Mouse (Mus musculus): ENCODE data around the gene Cep57l1. TPM values are rescaled to one million over a fixed set of nuclear protein-coding genes. Genes with fewer than 3 reads are reported as not detected.
A peak's percentile ranks its signal among the peaks of the same experiment; 100 is the strongest.

Cep57l1 gene
- polyA plus RNA-seq, 1 experiment from 2014 or later = 14.9 TPM

DNA sequence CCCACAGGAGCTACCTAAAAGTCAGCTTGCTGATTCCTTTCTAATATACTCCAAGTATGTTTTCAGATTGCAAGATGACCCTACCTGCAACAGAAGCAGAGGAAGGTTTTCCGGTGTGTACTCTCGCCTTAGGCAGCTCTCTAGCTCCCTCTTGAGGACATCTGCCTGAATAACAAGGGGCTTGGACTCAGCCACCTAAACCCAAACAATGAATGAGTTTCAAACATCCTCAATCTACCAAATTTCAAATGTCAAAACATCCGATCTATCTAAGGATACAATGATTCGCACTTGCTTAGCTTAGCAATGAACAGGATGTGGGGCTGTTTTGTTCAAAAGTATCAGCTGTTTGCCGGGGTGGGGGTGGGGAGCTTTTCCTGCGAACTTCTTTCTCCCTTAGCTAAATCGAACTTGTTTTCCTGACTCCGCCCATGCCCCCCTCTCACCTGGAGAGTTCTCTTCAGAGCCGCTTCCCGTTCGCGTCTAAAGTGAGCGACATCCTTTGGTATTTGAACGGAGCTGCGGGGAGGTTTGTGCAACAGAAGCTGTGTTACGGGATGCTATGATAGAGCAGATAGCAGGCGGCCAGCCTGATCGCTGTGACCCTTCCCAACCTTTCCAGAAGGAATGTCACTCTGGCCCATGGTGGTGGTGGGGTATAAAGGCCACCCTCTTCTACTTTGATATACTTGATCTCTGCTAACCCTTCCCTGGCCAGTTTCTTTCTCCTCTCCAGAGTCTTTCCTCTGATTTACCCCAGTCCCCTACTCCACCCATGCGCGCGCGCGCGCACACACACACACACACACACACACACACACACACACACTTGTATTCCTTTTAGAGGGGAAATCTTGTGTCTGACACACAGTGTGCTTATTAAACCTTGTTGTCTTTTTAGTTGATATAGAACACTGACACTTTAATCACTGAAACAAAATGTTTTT lies 119.5 kb downstream of the Cep57l1 start:
- WGBS = 23% methylated on average over 24 of the region's 24 CpGs
- Histone ChIP-seq H3K27ac (replicated peaks) (no peak overlapping the region), H3K9me3 (no peaks in the 10 kb centered on the region), H3K4me1 (replicated peaks) (0 out of 2 replicates have a peak, but pooled peaks cover 3% of the 10 kb centered on the region), H3K4me3 (peak overlapping the region; percentile 41), H3K36me3 (no peaks in the 10 kb centered on the region), H3K9ac (peak overlapping the region; percentile 46), H3K4me2 (peak overlapping the region; percentile 78), H3K27me3 (peaks cover 4% of the 10 kb centered on the region)
- peak; percentile 54; the same call in 1 of the 2 replicates for ATAC-seq (ENCODE audit: low FRiP score, low read depth)

DNA sequence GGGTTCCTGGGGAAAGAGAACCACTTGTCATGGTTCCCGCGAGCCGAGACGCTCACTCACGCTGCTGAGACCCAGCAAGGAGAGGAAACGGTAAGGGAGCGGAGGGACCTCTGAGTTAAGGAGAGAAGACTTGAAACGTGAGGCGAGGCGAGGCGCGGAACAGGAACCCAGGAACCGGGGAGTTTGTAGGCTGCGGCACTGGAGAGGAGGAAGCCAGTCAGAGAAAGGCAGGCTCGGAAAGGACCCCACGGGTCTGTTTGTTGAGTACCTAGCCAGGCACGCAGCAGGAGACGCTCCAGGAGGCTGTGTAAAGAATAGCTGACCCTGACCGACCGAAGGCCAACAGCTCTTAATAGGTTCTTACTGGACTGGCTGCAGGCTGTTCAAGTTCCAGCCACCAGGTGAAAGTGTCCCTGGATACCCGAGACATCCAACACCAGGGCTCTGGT lies 125.1 kb downstream of the Cep57l1 start:
- Histone ChIP-seq H3K27me3 (peaks cover 11% of the 10 kb centered on the region), H3K36me3 (no peaks in the 10 kb centered on the region), H3K4me3 (no peak overlapping the region), H3K4me1 (replicated peaks) (no peaks in the 10 kb centered on the region), H3K4me2 (peak overlapping the region; percentile 23; the same call in 1 of the 2 replicates), H3K9ac (no peak overlapping the region), H3K27ac (replicated peaks) (no peak overlapping the region), H3K9me3 (no peaks in the 10 kb centered on the region)
- ATAC-seq (ENCODE audit: low FRiP score, low read depth) = no peak
- WGBS = 6% methylated on average over 21 of the region's 21 CpGs

DNA sequence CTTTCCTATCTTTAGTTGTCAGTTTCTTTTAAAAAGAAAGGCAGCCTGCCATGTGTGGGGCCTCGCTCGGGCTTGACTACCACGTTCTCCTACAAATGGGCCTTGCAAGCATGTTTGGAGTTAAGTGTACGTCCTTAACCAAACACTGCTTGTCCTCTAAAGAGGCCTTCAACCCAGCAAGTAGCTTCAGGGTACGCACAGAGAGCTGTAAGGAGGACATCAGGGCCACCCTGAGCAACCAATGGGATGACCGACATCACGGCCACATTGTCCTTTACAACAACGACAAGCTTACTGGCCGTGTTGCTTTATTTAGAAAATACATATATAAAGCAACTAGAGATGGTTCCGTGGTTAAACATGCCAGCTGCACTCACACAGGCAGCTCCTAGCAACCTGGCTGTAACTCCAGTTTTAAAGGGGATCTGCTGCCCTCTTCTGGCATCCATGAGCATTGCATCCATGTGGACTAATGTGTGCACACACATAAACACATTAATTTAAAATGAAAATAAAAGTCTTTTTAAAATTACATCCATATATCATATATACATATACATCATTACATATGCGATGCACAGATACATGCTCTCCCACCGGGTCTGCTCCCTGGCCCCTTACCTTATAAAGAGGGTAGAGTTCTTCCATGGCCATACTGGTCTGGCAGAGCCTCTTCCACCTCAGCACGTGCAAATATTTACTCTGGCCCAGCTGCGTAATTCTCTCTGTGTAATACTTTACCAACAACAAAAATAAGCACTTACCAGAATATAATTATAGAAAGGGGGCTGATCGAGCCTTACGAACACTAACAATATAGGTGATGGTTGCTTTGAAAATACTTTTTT lies 126.9 kb downstream of the Cep57l1 start:
- Histone ChIP-seq H3K4me2 (no peak overlapping the region), H3K27me3 (peaks cover 11% of the 10 kb centered on the region), H3K27ac (replicated peaks) (no peak overlapping the region), H3K9ac (no peak overlapping the region), H3K9me3 (no peaks in the 10 kb centered on the region), H3K4me1 (replicated peaks) (peaks cover 7% of the 10 kb centered on the region), H3K36me3 (no peaks in the 10 kb centered on the region), H3K4me3 (no peak overlapping the region)
- peak; percentile 65; the same call in 1 of the 2 replicates for ATAC-seq (ENCODE audit: low FRiP score, low read depth)
- WGBS = 41% methylated on average over 16 of the region's 16 CpGs

DNA sequence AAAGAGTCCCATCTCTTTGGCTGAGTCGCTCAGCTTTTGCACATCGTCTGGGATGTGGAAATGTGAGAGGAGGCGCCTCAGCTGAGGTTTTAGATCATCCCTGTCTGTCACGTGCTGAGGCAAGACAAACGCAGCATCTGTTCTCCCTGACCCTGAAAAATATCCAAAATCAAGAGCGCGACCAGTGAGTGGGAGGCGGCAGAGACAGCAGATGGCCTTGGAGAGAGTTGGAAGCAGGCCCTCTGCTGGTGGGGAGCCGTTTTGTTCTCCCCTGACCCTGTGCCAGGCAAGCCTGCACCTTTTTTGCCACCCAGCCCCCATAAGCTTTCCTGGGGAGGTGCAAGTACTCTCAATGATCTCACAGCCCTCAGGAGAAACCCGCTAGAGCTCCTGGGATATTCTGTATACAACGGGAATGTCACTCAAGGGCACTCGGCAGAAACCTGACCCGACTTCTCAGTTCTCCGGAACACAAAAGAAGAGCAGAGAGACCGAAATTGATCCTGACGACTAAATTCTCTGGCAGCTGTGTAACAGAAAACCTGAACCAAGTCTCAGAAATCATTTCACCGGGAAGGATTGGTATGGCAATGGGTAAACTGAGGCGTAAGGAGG lies 130.8 kb downstream of the Cep57l1 start:
- ATAC-seq (ENCODE audit: low FRiP score, low read depth) = peak; percentile 75
- H3K4me3 ChIP-seq = peak overlapping the region; percentile 21; the same call in 1 of the 2 replicates
- peak overlapping the region; percentile 20; the same call in 1 of the 2 replicates for H3K27ac ChIP-seq (replicated peaks)
- peak overlapping the region; percentile 52 for H3K4me2 ChIP-seq
- 0 out of 2 replicates have a peak, but pooled peaks cover 2% of the 10 kb centered on the region for H3K27me3 ChIP-seq
- H3K36me3 ChIP-seq = no peaks in the 10 kb centered on the region
- 23% methylated on average over 18 of the region's 18 CpGs for whole genome bisulfite sequencing
- H3K9me3 ChIP-seq = no peaks in the 10 kb centered on the region
- H3K4me1 ChIP-seq (replicated peaks) = peaks cover 7% of the 10 kb centered on the region
- no peak overlapping the region for H3K9ac ChIP-seq

DNA sequence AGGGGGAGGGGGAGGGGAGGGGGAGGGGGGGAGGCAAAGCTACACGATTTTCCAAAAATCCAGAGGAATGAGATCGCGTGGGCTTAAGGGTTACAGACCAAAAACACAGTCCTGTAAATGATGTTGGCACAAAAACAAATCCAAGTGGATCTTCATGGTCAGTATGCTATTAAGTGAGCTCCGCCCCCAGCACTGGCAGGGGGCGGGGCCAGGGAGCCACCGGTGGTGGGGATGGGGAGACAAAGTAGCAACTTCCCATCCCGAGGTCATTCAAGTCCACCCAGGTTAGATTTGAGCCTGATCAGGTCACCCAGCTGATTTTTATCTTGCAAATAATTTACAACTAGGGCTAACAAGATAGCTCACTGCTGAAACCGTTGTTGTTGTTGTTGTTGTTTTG lies 132.3 kb downstream of the Cep57l1 start:
- H3K9me3 ChIP-seq = no peaks in the 10 kb centered on the region
- peaks cover 7% of the 10 kb centered on the region for H3K4me1 ChIP-seq (replicated peaks)
- no peak overlapping the region for H3K27ac ChIP-seq (replicated peaks)
- no peak for ATAC-seq (ENCODE audit: low FRiP score, low read depth)
- no peaks in the 10 kb centered on the region for H3K27me3 ChIP-seq
- H3K4me2 ChIP-seq = no peak overlapping the region
- no peaks in the 10 kb centered on the region for H3K36me3 ChIP-seq
- 67% methylated on average over 8 of the region's 8 CpGs for WGBS
- no peak overlapping the region for H3K4me3 ChIP-seq
- no peak overlapping the region for H3K9ac ChIP-seq

DNA sequence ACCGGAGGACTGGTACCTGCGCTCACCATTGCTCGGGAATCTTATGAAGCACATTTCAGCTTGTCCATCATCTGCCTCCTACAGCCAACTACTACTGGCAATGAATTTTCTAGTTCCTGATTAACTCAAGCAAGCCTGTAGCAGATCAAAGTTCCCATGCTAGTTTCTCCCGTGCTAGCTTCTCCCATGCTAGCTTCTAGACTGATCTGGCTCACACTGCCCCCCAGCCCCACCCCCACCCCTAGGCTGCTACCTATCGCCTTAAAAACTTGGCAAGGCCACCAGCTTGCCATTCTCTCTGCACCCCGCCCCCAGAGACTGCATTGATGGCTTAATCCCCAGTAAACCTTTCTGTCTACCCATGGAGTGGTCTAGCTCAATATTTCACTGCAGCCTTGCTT lies 133.0 kb downstream of the Cep57l1 start:
- no peaks in the 10 kb centered on the region for H3K9me3 ChIP-seq
- no peaks in the 10 kb centered on the region for H3K36me3 ChIP-seq
- ATAC-seq (ENCODE audit: low FRiP score, low read depth) = no peak
- no peak overlapping the region for H3K4me3 ChIP-seq
- H3K4me1 ChIP-seq (replicated peaks) = peaks cover 7% of the 10 kb centered on the region
- WGBS = 83% methylated on average over 6 of the region's 6 CpGs
- no peak overlapping the region for H3K27ac ChIP-seq (replicated peaks)
- H3K4me2 ChIP-seq = no peak overlapping the region
- H3K27me3 ChIP-seq = no peaks in the 10 kb centered on the region
- H3K9ac ChIP-seq = no peak overlapping the region

DNA sequence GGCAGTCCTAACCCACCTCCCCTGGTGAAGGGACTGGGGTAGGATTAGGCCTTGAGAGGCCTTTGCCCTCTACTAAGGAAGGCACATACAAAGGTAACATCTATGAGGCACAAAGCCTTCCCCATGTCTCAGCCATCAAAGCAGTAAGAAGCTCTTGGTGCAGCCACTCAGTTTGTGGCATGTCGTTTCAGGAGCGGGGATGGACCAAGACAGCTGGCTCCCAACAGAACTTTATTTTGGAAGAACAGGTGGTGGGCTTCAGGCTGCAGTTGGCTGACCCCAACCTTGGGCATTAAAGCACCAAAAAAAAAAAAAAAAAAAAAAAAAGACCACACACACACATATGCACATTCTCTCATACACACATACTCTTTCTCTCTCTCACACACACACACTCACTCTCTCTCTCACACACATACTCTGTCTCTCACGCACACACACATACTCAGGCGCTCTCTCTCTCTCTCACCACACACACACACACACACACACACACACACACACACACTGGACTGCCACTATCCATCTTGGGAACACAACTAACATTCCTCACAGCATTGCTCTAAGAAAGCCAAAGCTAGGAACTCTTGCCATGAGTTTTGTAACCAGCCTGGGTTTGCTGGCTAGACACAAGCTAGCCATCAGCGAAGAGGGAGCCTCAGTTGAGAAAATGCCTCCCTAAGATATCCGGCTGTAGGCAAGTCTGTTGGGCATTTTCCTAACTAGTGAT lies 133.7 kb downstream of the Cep57l1 start:
- no peak for ATAC-seq (ENCODE audit: low FRiP score, low read depth)
- H3K9me3 ChIP-seq = no peaks in the 10 kb centered on the region
- 93% methylated on average over 6 of the region's 6 CpGs for WGBS

DNA sequence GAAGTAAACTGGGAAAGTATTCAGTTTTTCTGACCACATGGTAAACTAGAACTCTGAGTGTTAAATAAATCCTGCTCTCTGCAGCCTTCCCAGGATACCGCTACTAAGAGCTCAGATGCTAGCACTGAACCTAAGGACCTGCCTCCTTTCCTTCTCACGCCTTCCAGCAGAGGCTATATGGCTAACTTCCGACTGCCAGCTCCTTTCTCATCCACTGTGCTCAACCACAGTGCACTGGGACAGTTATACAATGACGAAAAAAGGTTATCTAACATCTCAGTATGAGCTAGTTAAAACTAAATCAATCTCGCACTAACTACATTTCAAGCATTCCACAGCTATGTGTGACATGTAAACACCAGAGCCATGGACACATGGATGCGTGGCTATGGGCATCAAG lies 134.4 kb downstream of the Cep57l1 start:
- Histone ChIP-seq H3K27me3 (no peaks in the 10 kb centered on the region), H3K4me3 (no peak overlapping the region), H3K9ac (no peak overlapping the region), H3K9me3 (no peaks in the 10 kb centered on the region), H3K4me2 (no peak overlapping the region), H3K27ac (replicated peaks) (no peak overlapping the region), H3K4me1 (replicated peaks) (peaks cover 7% of the 10 kb centered on the region), H3K36me3 (no peaks in the 10 kb centered on the region)
- ATAC-seq (ENCODE audit: low FRiP score, low read depth) = no peak
- 87% methylated on average over 6 of the region's 6 CpGs for WGBS

More for the DNA sequence above, 133.7 kb downstream of the Cep57l1 start:
- Histone ChIP-seq H3K27ac (replicated peaks) (no peak overlapping the region), H3K36me3 (no peaks in the 10 kb centered on the region), H3K27me3 (no peaks in the 10 kb centered on the region), H3K9ac (no peak overlapping the region), H3K4me2 (no peak overlapping the region), H3K4me1 (replicated peaks) (peaks cover 7% of the 10 kb centered on the region), H3K4me3 (no peak overlapping the region)

DNA sequence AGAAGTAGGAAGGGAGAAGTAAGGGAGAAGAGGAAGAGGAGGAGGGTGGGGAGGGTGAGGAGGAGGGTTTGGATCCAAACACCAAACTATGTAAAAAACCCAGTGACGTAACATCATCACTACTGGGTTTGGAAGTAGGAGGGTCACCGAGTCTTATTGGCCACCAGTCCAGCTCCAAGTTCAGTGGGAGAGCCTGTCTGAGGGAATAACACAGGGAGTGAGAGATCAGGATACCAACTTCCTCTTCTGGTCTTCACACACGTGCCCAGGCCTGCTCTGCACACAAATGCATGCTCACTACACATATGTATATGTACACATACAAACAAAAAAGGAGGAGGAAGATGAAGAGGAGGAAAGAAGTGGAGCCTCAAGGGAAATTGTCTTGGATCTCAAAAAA lies 135.3 kb downstream of the Cep57l1 start:
- Histone ChIP-seq H3K27ac (replicated peaks) (no peak overlapping the region), H3K36me3 (no peaks in the 10 kb centered on the region), H3K4me3 (no peak overlapping the region), H3K27me3 (no peaks in the 10 kb centered on the region), H3K9me3 (no peaks in the 10 kb centered on the region), H3K9ac (no peak overlapping the region), H3K4me1 (replicated peaks) (peaks cover 7% of the 10 kb centered on the region), H3K4me2 (no peak overlapping the region)
- ATAC-seq (ENCODE audit: low FRiP score, low read depth) = no peak
- 88% methylated on average over 3 of the region's 3 CpGs for WGBS

DNA sequence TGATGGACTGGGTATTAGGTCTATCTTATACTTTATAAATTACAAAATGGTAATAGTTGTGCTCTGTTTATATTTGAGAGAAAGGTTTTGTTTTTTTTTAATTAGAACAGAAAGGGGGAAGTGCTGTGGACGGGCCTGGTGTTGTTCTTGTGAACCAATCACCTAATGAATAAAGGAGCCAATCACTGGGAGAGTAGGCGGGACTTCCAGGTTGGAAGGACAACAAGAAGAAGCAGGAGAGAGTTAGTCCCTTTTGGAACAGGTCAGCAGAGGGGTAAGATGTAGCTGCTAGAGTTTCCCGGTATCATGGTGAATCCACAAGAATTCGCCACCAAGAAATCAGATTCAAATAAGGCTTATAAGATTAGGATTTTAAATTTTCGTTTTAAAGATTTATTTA lies 139.5 kb downstream of the Cep57l1 start:
- WGBS = 82% methylated on average over 5 of the region's 5 CpGs
- Histone ChIP-seq H3K4me1 (replicated peaks) (no peaks in the 10 kb centered on the region), H3K9ac (no peak overlapping the region), H3K4me3 (no peak overlapping the region), H3K27me3 (no peaks in the 10 kb centered on the region), H3K36me3 (no peaks in the 10 kb centered on the region), H3K27ac (replicated peaks) (no peak overlapping the region), H3K4me2 (no peak overlapping the region), H3K9me3 (peaks cover 9% of the 10 kb centered on the region; the same call in 1 of the 2 replicates)
- ATAC-seq (ENCODE audit: low FRiP score, low read depth) = no peak
